Mouse (Mus musculus): ENCODE data around the gene Gm32742. TPM values are rescaled to one million over a fixed set of nuclear protein-coding genes. Genes with fewer than 3 reads are reported as not detected.

Gene Gm32742
- polyA plus RNA-seq, 1 experiment: not detected

DNA sequence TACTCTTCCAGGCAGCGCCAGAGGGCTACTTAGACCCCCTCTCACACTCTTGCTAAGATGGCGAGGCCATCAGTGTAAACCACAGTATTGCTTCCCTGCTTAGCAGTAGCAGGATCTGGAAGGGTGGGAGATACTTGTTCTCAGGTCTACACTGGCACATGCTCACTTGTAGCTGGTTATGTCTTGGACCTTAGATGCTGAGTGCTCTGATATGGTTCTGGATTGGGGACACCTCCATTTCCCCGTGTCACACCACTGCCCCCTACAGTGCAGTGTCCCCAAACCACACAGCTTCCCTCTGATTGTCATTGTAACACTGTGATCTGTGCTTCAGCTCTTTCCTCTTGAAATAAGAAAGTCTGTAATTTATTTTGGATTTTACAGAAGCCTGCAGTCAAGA, 28.3 kb downstream of the Gm32742 start:
- H3K4me1 ChIP-seq (ENCODE audit: control insufficient read depth, insufficient read depth, insufficient read length, low read length): no peaks in the 10 kb centered on the region
- H3K27ac ChIP-seq (replicated peaks; ENCODE audit: low read depth, low read length): no peak overlapping the region
- H3K4me3 ChIP-seq (ENCODE audit: insufficient read depth, low read depth, low read length): no peak overlapping the region

- Histone ChIP-seq H3K4me3 (ENCODE audit: insufficient read depth, low read depth, low read length) (no peak overlapping the region), H3K4me1 (ENCODE audit: control insufficient read depth, insufficient read depth, insufficient read length, low read length) (no peaks in the 10 kb centered on the region), H3K27ac (replicated peaks; ENCODE audit: low read depth, low read length) (no peak overlapping the region)
Measured at GRCm38 (mm10) chr9:51114767-51115166, 50.5 kb downstream of the Gm32742 start.

- Histone ChIP-seq H3K27ac (replicated peaks; ENCODE audit: low read depth, low read length) (no peak overlapping the region), H3K4me3 (ENCODE audit: insufficient read depth, low read depth, low read length) (no peak overlapping the region), H3K4me1 (ENCODE audit: control insufficient read depth, insufficient read depth, insufficient read length, low read length) (no peaks in the 10 kb centered on the region; the same call in 1 of the 2 replicates)
Measured at GRCm38 (mm10) chr9:51105751-51106150, 59.6 kb downstream of the Gm32742 start.

- H3K4me3 ChIP-seq (ENCODE audit: insufficient read depth, low read depth, low read length): peak overlapping the region; percentile 22; the same call in 1 of the 2 replicates
- no peaks in the 10 kb centered on the region; the same call in 1 of the 2 replicates for H3K4me1 ChIP-seq (ENCODE audit: control insufficient read depth, insufficient read depth, insufficient read length, low read length)
- H3K27ac ChIP-seq (replicated peaks; ENCODE audit: low read depth, low read length): no peak overlapping the region
Measured at GRCm38 (mm10) chr9:51103808-51104514, 61.4 kb downstream of the Gm32742 start.

- H3K4me1 ChIP-seq (ENCODE audit: control insufficient read depth, insufficient read depth, insufficient read length, low read length): no peaks in the 10 kb centered on the region; the same call in 1 of the 2 replicates
- H3K27ac ChIP-seq (replicated peaks; ENCODE audit: low read depth, low read length): no peak overlapping the region
Measured at GRCm38 (mm10) chr9:51102963-51103807, 62.1 kb downstream of the Gm32742 start.

GRCm38 (mm10) chr9:51101756-51102425, 63.4 kb downstream of the Gm32742 start, which contains the start of gene 4833427G06Rik:
4833427G06Rik (minus strand) TSS chr9:51102078.
- Histone ChIP-seq H3K4me1 (ENCODE audit: control insufficient read depth, insufficient read depth, insufficient read length, low read length) (no peaks in the 10 kb centered on the region; the same call in 1 of the 2 replicates), H3K27ac (replicated peaks; ENCODE audit: low read depth, low read length) (no peak within 1 kb of the TSS), H3K4me3 (ENCODE audit: insufficient read depth, low read depth, low read length) (peak within 1 kb of the TSS; percentile 28)

More at GRCm38 (mm10) chr9:51102963-51103807, 62.1 kb downstream of the Gm32742 start:
- peak overlapping the region; percentile 45 for H3K4me3 ChIP-seq (ENCODE audit: insufficient read depth, low read depth, low read length)

- Histone ChIP-seq H3K4me1 (ENCODE audit: control insufficient read depth, insufficient read depth, insufficient read length, low read length) (no peaks in the 10 kb centered on the region), H3K4me3 (ENCODE audit: insufficient read depth, low read depth, low read length) (no peak overlapping the region), H3K27ac (replicated peaks; ENCODE audit: low read depth, low read length) (no peak overlapping the region)
Measured at GRCm38 (mm10) chr9:51096306-51096705, 69.0 kb downstream of the Gm32742 start.

- H3K27ac ChIP-seq (replicated peaks; ENCODE audit: low read depth, low read length): no peak overlapping the region
- no peaks in the 10 kb centered on the region for H3K4me1 ChIP-seq (ENCODE audit: control insufficient read depth, insufficient read depth, insufficient read length, low read length)
- H3K4me3 ChIP-seq (ENCODE audit: insufficient read depth, low read depth, low read length): no peak overlapping the region
Measured at GRCm38 (mm10) chr9:51093697-51094096, 71.6 kb downstream of the Gm32742 start.

- Histone ChIP-seq H3K27ac (replicated peaks; ENCODE audit: low read depth, low read length) (no peak overlapping the region), H3K4me3 (ENCODE audit: insufficient read depth, low read depth, low read length) (no peak overlapping the region), H3K4me1 (ENCODE audit: control insufficient read depth, insufficient read depth, insufficient read length, low read length) (peaks cover 2% of the 10 kb centered on the region; the same call in 1 of the 2 replicates)
Measured at GRCm38 (mm10) chr9:51081614-51082013, 83.7 kb downstream of the Gm32742 start.

Other genes with a start within 250 kb of the Gm32742 start
- gene Sik2, start 156.4 kb downstream of the Gm32742 start, polyA plus RNA-seq (2012; ENCODE audit: insufficient read depth, insufficient read length, missing spikeins): 117 and 199 TPM in 2 replicates
- not detected in 2 replicates for gene Btg4, start 104.6 kb downstream of the Gm32742 start, polyA plus RNA-seq (2012; ENCODE audit: insufficient read depth, insufficient read length, missing spikeins)
- gene Layn, start 88.4 kb downstream of the Gm32742 start, polyA plus RNA-seq (2012; ENCODE audit: insufficient read depth, insufficient read length, missing spikeins): 1.6 and 1.7 TPM in 2 replicates
- not detected in 2 replicates for gene 4833427G06Rik, start 63.4 kb downstream of the Gm32742 start, polyA plus RNA-seq (2012; ENCODE audit: insufficient read depth, insufficient read length, missing spikeins)
- 1.2 TPM in 1 of 2 replicates, not detected in the other for gene Pou2af1, start 48.2 kb upstream of the Gm32742 start, polyA plus RNA-seq (2012; ENCODE audit: insufficient read depth, insufficient read length, missing spikeins)
- 5.4 and 15.1 TPM in 2 replicates for gene Colca2, start 113.1 kb upstream of the Gm32742 start, polyA plus RNA-seq (2012; ENCODE audit: insufficient read depth, insufficient read length, missing spikeins)
- gene 1810046K07Rik, start 163.4 kb upstream of the Gm32742 start, polyA plus RNA-seq (2012; ENCODE audit: insufficient read depth, insufficient read length, missing spikeins): not detected in 2 replicates